Mouse (Mus musculus) liver, embryonic 14.5 days (tissue): ENCODE measurements around the gene Trim14.

Experiments
- CTCF ChIP-seq: IDR thresholded peaks from 2 replicates; pipeline ENCODE4 v1.5.1; 2016; ENCODE audit warnings: antibody characterized with exemption, low read depth, control low read depth
- EP300 ChIP-seq: IDR thresholded peaks from 2 replicates; pipeline ENCODE4 v1.6.1; 2016; ENCODE audit warnings: antibody characterized with exemption, low read depth

GRCm38 (mm10) chr4:46503881-46504280 is 32.1 kb downstream of the Trim14 start:
- TF ChIP-seq EP300 = no peak
- TF ChIP-seq CTCF = no peak
